Mouse (Mus musculus) thymus, adult 2 months (tissue): Measurements from ENCODE around the gene Cenpu.

Experiments used
- CTCF ChIP-seq: fragments of 200-500 bp; IDR thresholded peaks from 2 replicates; pipeline ENCODE4 v1.5.1; 2012; ENCODE audit warnings: mild to moderate bottlenecking, control low read depth, low read length, moderate library complexity, borderline replicate concordance; ENCODE audit not compliant: control insufficient read depth, poor library complexity, insufficient read depth; ENCODE audit errors: extremely low read depth
- POLR2A ChIP-seq: fragments of 200-500 bp; IDR thresholded peaks from 2 replicates; pipeline ENCODE4 v1.6.1; 2012; ENCODE audit warnings: mild to moderate bottlenecking, low read length, control low read depth, moderate library complexity; ENCODE audit not compliant: control insufficient read depth, poor library complexity, insufficient read depth; ENCODE audit errors: extremely low read depth

GRCm38 (mm10) chr8:46612913-46613312 lies 61.1 kb downstream of the Cenpu start:
- TF ChIP-seq POLR2A (no peak), CTCF (no peak)
